Mouse (Mus musculus) megakaryocyte, adult 5-6 weeks (primary cell): ENCODE results near the gene Gm436. TPM values are rescaled to one million over a fixed set of nuclear protein-coding genes. Genes with fewer than 3 reads are reported as not detected.

ENCODE experiments used
- ATAC-seq: 2 replicates; pipeline ENCODE4 v1.8.0; 2016; ENCODE audit warnings: mild to moderate bottlenecking, inconsistent platforms; ENCODE audit not compliant: poor library complexity, severe bottlenecking
- total RNA-seq, 2 experiments: library from RNA; stranded (forward) in 1 of 2; stranded (reverse) in 1 of 2; fragments of 153-499, 151-499 nt in 1 of 2; fragments of 221-1000, 200-1000 nt in 1 of 2; gene quantifications; 2 replicates each; pipeline versions ENCODE4 v1.2.3 to v1.2.4; 2015 to 2017

Gm436 gene
- total RNA-seq (2015) (not detected in 2 replicates), total RNA-seq (2017) (not detected in 2 replicates)

DNA sequence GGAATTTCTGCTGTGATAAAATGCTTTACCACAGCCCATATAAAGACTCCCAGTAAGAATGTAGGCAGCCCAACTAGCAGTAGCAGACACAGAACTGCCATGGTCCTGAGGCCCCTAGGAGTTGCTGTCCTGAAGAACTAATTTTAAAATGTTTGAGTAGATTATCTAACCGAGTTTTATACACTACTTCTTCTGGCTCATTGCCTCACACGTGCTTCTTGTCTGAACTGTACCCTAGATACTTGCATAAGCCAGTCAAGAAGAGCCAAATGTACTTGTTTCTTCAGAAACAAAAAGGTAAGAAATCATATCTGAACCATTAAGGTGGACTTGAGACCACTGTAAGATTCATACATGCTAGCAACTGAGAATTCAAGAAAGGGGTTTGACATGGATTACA lies at the start of gene Gm436:
Gene Gm436, minus strand, starts transcription at position 101 of the 400 bp plus-strand sequence.
- no peak for ATAC-seq

- no peak for ATAC-seq
Observed at GRCm38 (mm10) chr4:144721304-144721703, 35.1 kb upstream of the Gm436 start, which contains the start of gene Gm13178. Gm13178 (minus strand) TSS chr4:144721404.

DNA sequence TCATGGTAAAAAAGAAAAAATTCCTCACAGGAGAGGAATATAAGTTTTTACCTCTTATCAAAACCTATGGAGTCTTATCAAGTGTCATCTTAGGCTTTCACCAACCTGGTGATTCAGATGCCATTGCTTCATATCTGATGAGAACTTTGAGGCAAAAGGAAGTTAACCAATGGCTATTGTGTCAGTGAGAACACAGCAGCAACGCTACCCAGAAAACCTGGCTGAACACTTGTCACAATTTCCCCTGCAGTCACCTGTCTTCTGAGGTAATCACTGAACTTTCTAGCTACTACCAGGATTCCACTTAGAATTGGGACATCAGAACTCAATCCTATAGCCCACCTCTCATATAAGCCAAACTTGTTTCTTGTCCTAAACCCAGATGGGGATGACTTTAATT lies 33.5 kb upstream of the Gm436 start:
- peak; percentile 33; the same call in 1 of the 2 replicates for ATAC-seq

DNA sequence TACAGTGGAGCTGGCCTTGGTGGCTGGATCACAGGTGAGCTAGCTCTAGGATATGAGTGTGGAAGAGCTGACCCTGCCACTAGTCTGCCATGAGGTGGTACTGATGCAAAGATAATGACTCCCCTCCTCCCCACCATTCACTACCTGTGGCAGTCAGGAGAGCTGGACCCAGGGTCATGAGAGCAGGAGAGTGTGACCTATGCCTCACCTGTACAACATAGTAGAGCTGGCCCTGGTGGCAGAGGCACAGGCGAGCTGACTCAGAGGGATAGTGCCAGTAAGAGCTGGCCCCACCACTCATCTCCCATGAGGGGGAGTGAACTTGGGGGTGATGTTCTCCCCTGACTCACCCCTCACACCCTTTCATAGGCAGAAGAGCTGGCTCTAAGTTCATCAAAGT lies 32.1 kb upstream of the Gm436 start:
- ATAC-seq = no peak

DNA sequence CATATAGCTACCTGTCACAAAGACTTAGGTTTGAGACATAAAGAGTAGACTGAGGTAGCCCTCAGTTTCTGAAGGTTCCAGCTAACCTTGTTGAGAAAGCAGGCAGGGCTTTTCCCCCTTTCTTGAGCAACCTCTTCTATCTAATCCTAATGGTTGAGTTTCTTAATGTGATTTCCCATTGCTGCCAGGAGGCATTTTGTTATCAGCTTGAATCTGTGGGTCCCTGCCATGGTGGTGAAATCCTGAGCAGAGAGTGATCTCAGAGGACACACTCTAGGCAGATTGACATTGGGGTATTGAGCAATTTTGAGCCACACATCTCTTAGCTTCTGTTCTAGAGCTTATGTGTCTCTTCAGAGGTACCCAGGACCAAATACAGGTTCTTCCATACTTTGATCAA lies 47.9 kb downstream of the Gm436 start:
- no peak for ATAC-seq

Other genes starting within 250 kb of the Gm436 start
- gene 1700012P22Rik, start 247.6 kb downstream of the Gm436 start, total RNA-seq (2015) = not detected in 2 replicates
- gene 1700012P22Rik, start 247.6 kb downstream of the Gm436 start, total RNA-seq (2017) = not detected in 2 replicates
- not detected in 2 replicates for gene Gm9944, start 233.1 kb downstream of the Gm436 start, total RNA-seq (2015)
- gene Gm9944, start 233.1 kb downstream of the Gm436 start, total RNA-seq (2017) = not detected in 2 replicates
- gene Aadacl3, start 222.6 kb downstream of the Gm436 start, total RNA-seq (2015) = not detected in 2 replicates
- gene Aadacl3, start 222.6 kb downstream of the Gm436 start, total RNA-seq (2017) = not detected in 2 replicates
- not detected in 2 replicates for gene 9430007A20Rik, start 166.5 kb downstream of the Gm436 start, total RNA-seq (2015)
- gene 9430007A20Rik, start 166.5 kb downstream of the Gm436 start, total RNA-seq (2017) = not detected in 2 replicates
- gene Gm13124, start 121.2 kb downstream of the Gm436 start, total RNA-seq (2015) = not detected in 2 replicates
- gene Gm13124, start 121.2 kb downstream of the Gm436 start, total RNA-seq (2017) = not detected in 2 replicates
- gene Aadacl4, start 72.7 kb downstream of the Gm436 start, total RNA-seq (2015) = not detected in 2 replicates
- gene Aadacl4, start 72.7 kb downstream of the Gm436 start, total RNA-seq (2017) = not detected in 2 replicates
- gene Gm13178, start 35.0 kb upstream of the Gm436 start, total RNA-seq (2015) = not detected in 2 replicates
- gene Gm13178, start 35.0 kb upstream of the Gm436 start, total RNA-seq (2017) = not detected in 2 replicates
- gene Gm438, start 100.2 kb upstream of the Gm436 start, total RNA-seq (2015) = not detected in 2 replicates
- not detected in 2 replicates for gene Gm438, start 100.2 kb upstream of the Gm436 start, total RNA-seq (2017)
- gene Dhrs3, start 206.5 kb upstream of the Gm436 start, total RNA-seq (2015) = 49.7 and 49.8 TPM in 2 replicates
- 60.0 and 61.4 TPM in 2 replicates for gene Dhrs3, start 206.5 kb upstream of the Gm436 start, total RNA-seq (2017)